Mouse (Mus musculus) myocyte (in vitro differentiated cells): ENCODE measurements around the gene Flt1. TPM values are rescaled to one million over a fixed set of nuclear protein-coding genes. Genes with fewer than 3 reads are reported as not detected.

Source experiments
- H3K27me3 ChIP-seq: one replicate; pipeline ENCODE4 v1.6.1; 2011; ENCODE audit not compliant: control insufficient read depth, insufficient read depth, insufficient read length
- H3K36me3 ChIP-seq: one replicate; pipeline ENCODE4 v1.6.1; 2011; ENCODE audit not compliant: control insufficient read depth, insufficient read depth
- H3K4me2 ChIP-seq: one replicate; pipeline ENCODE4 v1.6.1; 2011; ENCODE audit warnings: low read depth, control low read depth
- H3K4me3 ChIP-seq: one replicate; pipeline ENCODE4 v1.5.1; 2011; ENCODE audit warnings: mild to moderate bottlenecking, control low read depth, moderate library complexity
- H3K79me2 ChIP-seq: one replicate; pipeline ENCODE4 v1.6.1; 2011; ENCODE audit not compliant: control insufficient read depth, insufficient read depth
- H3ac ChIP-seq: one replicate; pipeline ENCODE4 v1.6.1; 2011; ENCODE audit not compliant: control insufficient read depth, insufficient read length
- CEBPB ChIP-seq: IDR thresholded peaks from 2 replicates; pipeline ENCODE4 v1.6.1; 2011; ENCODE audit warnings: mild to moderate bottlenecking, moderate library complexity; ENCODE audit not compliant: poor library complexity, insufficient read depth, severe bottlenecking
- E2F4 ChIP-seq: IDR thresholded peaks from one replicate; pipeline ENCODE4 v1.6.1; 2011; ENCODE audit warnings: mild to moderate bottlenecking, control low read depth, moderate library complexity; ENCODE audit not compliant: insufficient read depth
- MAX ChIP-seq: IDR thresholded peaks from one replicate; pipeline ENCODE4 v1.6.1; 2011; ENCODE audit warnings: low read depth, mild to moderate bottlenecking, control low read depth
- MYOD1 ChIP-seq, 3 experiments: IDR thresholded peaks; one replicate each; pipeline ENCODE4 v1.6.1; 2011; ENCODE audit warnings: control low read depth in 2 of 3, low read depth in 2 of 3, mild to moderate bottlenecking in 2 of 3, moderate library complexity in 1 of 3; ENCODE audit not compliant: insufficient read length in 2 of 3, control insufficient read depth in 1 of 3
- MYOG ChIP-seq, 3 experiments: IDR thresholded peaks; one replicate each; pipeline ENCODE4 v1.6.1; 2011; ENCODE audit warnings: control low read depth in 2 of 3, low read depth in 2 of 3, mild to moderate bottlenecking in 2 of 3; ENCODE audit not compliant: insufficient read length in 2 of 3, control insufficient read depth in 1 of 3, insufficient read depth in 1 of 3
- POLR2A ChIP-seq: IDR thresholded peaks from one replicate; pipeline ENCODE4 v1.6.1; 2011; ENCODE audit warnings: low read depth, mild to moderate bottlenecking, control low read depth, moderate library complexity; ENCODE audit not compliant: insufficient read length
- POLR2AphosphoS2 ChIP-seq: IDR thresholded peaks from one replicate; pipeline ENCODE4 v1.6.1; 2011; ENCODE audit warnings: low read depth, control low read depth; ENCODE audit not compliant: insufficient read length
- REST ChIP-seq: IDR thresholded peaks from one replicate; pipeline ENCODE4 v1.6.1; 2011; ENCODE audit warnings: mild to moderate bottlenecking, control low read depth, moderate library complexity; ENCODE audit not compliant: insufficient read depth, insufficient read length
- SRF ChIP-seq: IDR thresholded peaks from one replicate; pipeline ENCODE4 v1.6.1; 2011; ENCODE audit warnings: low read depth; ENCODE audit not compliant: control insufficient read depth, insufficient read length
- TCF12 ChIP-seq: IDR thresholded peaks from one replicate; pipeline ENCODE4 v1.6.1; 2011; ENCODE audit warnings: mild to moderate bottlenecking, control low read depth; ENCODE audit not compliant: poor library complexity, insufficient read depth, severe bottlenecking
- TCF3 ChIP-seq: IDR thresholded peaks from one replicate; pipeline ENCODE4 v1.6.1; 2011; ENCODE audit warnings: low read depth, control low read depth; ENCODE audit not compliant: insufficient read length
- USF1 ChIP-seq: IDR thresholded peaks from one replicate; pipeline ENCODE4 v1.6.1; 2011; ENCODE audit warnings: low read depth, mild to moderate bottlenecking, control low read depth, moderate library complexity
- polyA plus RNA-seq: library from polyadenylated mRNA; unstranded; fragments of >200 nt; fragmentation: generic; extraction: Trizol; gene quantifications from one replicate; pipeline ENCODE4 v1.2.1, GENCODE M21; 2012; ENCODE audit warnings: missing spikeins

Gene Flt1
- polyA plus RNA-seq, 1 experiment = 1.1 TPM

GRCm38 (mm10) chr5:147665946-147666345 lies 59.9 kb downstream of the Flt1 start:
- no peak overlapping the region for H3ac ChIP-seq
- no peak overlapping the region for H3K4me2 ChIP-seq
- TF ChIP-seq E2F4 (no peak), USF1 (no peak), POLR2AphosphoS2 (no peak), MYOD1 (IDR thresholded peaks at IDR 0.05; ENCODE audit: control insufficient read depth in 1 of 3, insufficient read length in 2 of 3, low read depth in 2 of 3) (no peak), TCF12 (no peak), REST (no peak), MYOG (IDR thresholded peaks at IDR 0.05; ENCODE audit: control insufficient read depth in 1 of 3, insufficient read depth in 1 of 3, insufficient read length in 2 of 3, low read depth in 2 of 3) (no peak)
- no peaks in the 10 kb centered on the region for H3K79me2 ChIP-seq
- no peaks in the 10 kb centered on the region for H3K36me3 ChIP-seq
- no peaks in the 10 kb centered on the region for H3K27me3 ChIP-seq
- no peak overlapping the region for H3K4me3 ChIP-seq

GRCm38 (mm10) chr5:147665381-147665780 lies 60.4 kb downstream of the Flt1 start:
- H3ac ChIP-seq = no peak overlapping the region
- H3K79me2 ChIP-seq = no peaks in the 10 kb centered on the region
- no peaks in the 10 kb centered on the region for H3K27me3 ChIP-seq
- H3K36me3 ChIP-seq = no peaks in the 10 kb centered on the region
- H3K4me3 ChIP-seq = no peak overlapping the region
- TF ChIP-seq MYOD1 (IDR thresholded peaks at IDR 0.05; ENCODE audit: control insufficient read depth in 1 of 3, insufficient read length in 2 of 3, low read depth in 2 of 3) (no peak), MYOG (IDR thresholded peaks at IDR 0.05; ENCODE audit: control insufficient read depth in 1 of 3, insufficient read depth in 1 of 3, insufficient read length in 2 of 3, low read depth in 2 of 3) (no peak), TCF3 (no peak), TCF12 (no peak), SRF (no peak), MAX (no peak), POLR2A (no peak), E2F4 (no peak), REST (no peak), USF1 (no peak), CEBPB (no peak), POLR2AphosphoS2 (no peak)
- no peak overlapping the region for H3K4me2 ChIP-seq

DNA sequence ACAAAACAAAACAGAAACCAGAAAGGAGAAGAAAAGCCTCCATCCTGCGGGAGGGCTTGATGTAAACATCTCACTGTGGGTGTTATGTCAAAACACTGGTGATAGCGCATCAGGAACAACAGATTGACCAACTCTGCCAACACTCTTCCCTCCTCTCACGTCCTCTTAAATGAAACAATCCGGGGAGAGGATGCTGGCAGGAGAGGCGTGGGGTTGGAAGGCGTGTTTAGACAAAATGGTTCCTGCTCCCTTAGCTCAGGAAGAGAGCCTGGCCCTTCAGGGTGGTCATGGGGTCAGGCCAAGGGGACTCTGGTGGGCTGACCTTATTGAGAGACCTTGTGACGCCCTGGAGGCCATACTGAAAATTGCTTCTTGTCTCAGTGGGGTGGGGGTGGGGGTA lies 65.9 kb downstream of the Flt1 start:
- H3K27me3 ChIP-seq = no peaks in the 10 kb centered on the region
- no peak overlapping the region for H3K4me3 ChIP-seq
- no peak overlapping the region for H3K4me2 ChIP-seq
- no peaks in the 10 kb centered on the region for H3K36me3 ChIP-seq
- H3K79me2 ChIP-seq = no peaks in the 10 kb centered on the region
- H3ac ChIP-seq = no peak overlapping the region
- TF ChIP-seq REST = no peak
- TF ChIP-seq MYOD1 (IDR thresholded peaks at IDR 0.05; ENCODE audit: control insufficient read depth in 1 of 3, insufficient read length in 2 of 3, low read depth in 2 of 3) = no peak
- no peak for TF ChIP-seq USF1
- TF ChIP-seq E2F4 = no peak
- no peak for TF ChIP-seq MAX
- no peak for TF ChIP-seq CEBPB
- TF ChIP-seq TCF12 = no peak
- no peak for TF ChIP-seq POLR2A
- TF ChIP-seq SRF = no peak
- no peak for TF ChIP-seq TCF3
- no peak for TF ChIP-seq MYOG (IDR thresholded peaks at IDR 0.05; ENCODE audit: control insufficient read depth in 1 of 3, insufficient read depth in 1 of 3, insufficient read length in 2 of 3, low read depth in 2 of 3)
- TF ChIP-seq POLR2AphosphoS2 = no peak

- H3K4me2 ChIP-seq = no peak overlapping the region
- no peaks in the 10 kb centered on the region for H3K27me3 ChIP-seq
- no peak for TF ChIP-seq MYOG (IDR thresholded peaks at IDR 0.05; ENCODE audit: control insufficient read depth in 1 of 3, insufficient read depth in 1 of 3, insufficient read length in 2 of 3, low read depth in 2 of 3)
- no peak overlapping the region for H3K4me3 ChIP-seq
- no peaks in the 10 kb centered on the region for H3K36me3 ChIP-seq
- H3ac ChIP-seq = no peak overlapping the region
- H3K79me2 ChIP-seq = no peaks in the 10 kb centered on the region
Observed at GRCm38 (mm10) chr5:147657882-147658855, 67.6 kb downstream of the Flt1 start.

DNA sequence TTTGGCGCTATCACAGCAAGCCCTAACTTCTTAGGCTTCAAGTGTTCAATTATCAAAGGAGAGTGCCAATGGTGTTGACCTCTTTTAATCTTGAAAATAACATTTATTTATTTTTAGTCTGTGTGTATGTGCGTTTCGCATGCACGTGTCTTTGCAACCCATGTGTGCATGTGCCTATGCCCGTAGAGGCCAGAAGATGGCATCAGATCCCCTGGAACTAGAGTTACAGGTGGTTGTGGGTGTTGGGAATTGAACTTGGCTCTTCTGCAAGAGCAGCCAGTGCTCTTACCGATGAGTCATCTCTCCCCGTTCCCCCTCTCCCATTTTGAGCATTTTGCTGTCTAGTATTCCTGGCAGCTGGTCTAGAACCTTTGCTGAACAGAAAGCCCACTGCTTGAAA lies 70.0 kb downstream of the Flt1 start:
- Histone ChIP-seq H3K4me2 (no peak overlapping the region), H3ac (no peak overlapping the region), H3K4me3 (no peak overlapping the region), H3K79me2 (no peaks in the 10 kb centered on the region), H3K27me3 (no peaks in the 10 kb centered on the region), H3K36me3 (no peaks in the 10 kb centered on the region)
- TF ChIP-seq TCF12 (no peak), REST (no peak), E2F4 (no peak), POLR2AphosphoS2 (no peak), TCF3 (no peak), SRF (no peak), MYOG (IDR thresholded peaks at IDR 0.05; ENCODE audit: control insufficient read depth in 1 of 3, insufficient read depth in 1 of 3, insufficient read length in 2 of 3, low read depth in 2 of 3) (no peak), USF1 (no peak), CEBPB (no peak), MAX (no peak), POLR2A (no peak), MYOD1 (IDR thresholded peaks at IDR 0.05; ENCODE audit: control insufficient read depth in 1 of 3, insufficient read length in 2 of 3, low read depth in 2 of 3) (no peak)
